Mouse (Mus musculus) gonadal fat pad, adult 2 months (tissue): ENCODE data around the gene Nmt1. TPM values are rescaled to one million over a fixed set of nuclear protein-coding genes. Genes with fewer than 3 reads are reported as not detected.

Experiments
- DNase-seq: peaks from one replicate; pipeline ENCODE4 v3.0.0-alpha.2; 2012; ENCODE audit warnings: low read depth
- polyA plus RNA-seq: library from polyadenylated mRNA; depleted of rRNA; stranded (reverse); fragments of >200 nt; gene quantifications from 2 replicates; pipeline ENCODE4 v1.2.3, GENCODE M21; 2012; rRNA removed

Nmt1 gene
- polyA plus RNA-seq: 43.3 and 60.0 TPM in 2 replicates

GRCm38 (mm10) chr11:103028176-103028891 is at the start of gene Nmt1, which contains the start of gene Dcakd:
Nmt1 (plus strand) TSS chr11:103028190.
Dcakd (minus strand) TSS chr11:103028333.
- DNase-seq: peak; percentile 98

GRCm38 (mm10) chr11:102981151-102981890 is 46.7 kb upstream of the Nmt1 start:
- no peak for DNase-seq

GRCm38 (mm10) chr11:102984086-102984485 is 43.9 kb upstream of the Nmt1 start:
- no peak for DNase-seq

- DNase-seq: no peak
These were observed 43.4 kb upstream of the Nmt1 start for GRCm38 (mm10) chr11:102984615-102985014.

GRCm38 (mm10) chr11:102985160-102985559 is 42.8 kb upstream of the Nmt1 start:
- no peak for DNase-seq

- DNase-seq: no peak
These were observed 38.3 kb upstream of the Nmt1 start for GRCm38 (mm10) chr11:102989641-102990151.

- DNase-seq: no peak
These were observed 37.8 kb upstream of the Nmt1 start for GRCm38 (mm10) chr11:102990152-102990663.

- DNase-seq: no peak
These were observed 36.3 kb upstream of the Nmt1 start for GRCm38 (mm10) chr11:102991681-102992080.

GRCm38 (mm10) chr11:102992940-102993339 is 35.0 kb upstream of the Nmt1 start:
- DNase-seq: no peak

GRCm38 (mm10) chr11:102993420-102994029 is 34.5 kb upstream of the Nmt1 start:
- no peak for DNase-seq

- DNase-seq: no peak
These were observed 33.0 kb upstream of the Nmt1 start for GRCm38 (mm10) chr11:102994952-102995351.

- DNase-seq: no peak
These were observed 31.6 kb upstream of the Nmt1 start for GRCm38 (mm10) chr11:102996385-102996784.

GRCm38 (mm10) chr11:102996991-102997770 is 30.8 kb upstream of the Nmt1 start:
- no peak for DNase-seq

- no peak for DNase-seq
These were observed 29.8 kb upstream of the Nmt1 start for GRCm38 (mm10) chr11:102998254-102998576.

- no peak for DNase-seq
These were observed 29.2 kb upstream of the Nmt1 start for GRCm38 (mm10) chr11:102998577-102999316.

- no peak for DNase-seq
These were observed 28.5 kb upstream of the Nmt1 start for GRCm38 (mm10) chr11:102999317-102999970.

- DNase-seq: no peak
These were observed 27.9 kb upstream of the Nmt1 start for GRCm38 (mm10) chr11:103000111-103000510.

GRCm38 (mm10) chr11:103001063-103001462 is 26.9 kb upstream of the Nmt1 start:
- DNase-seq: no peak

GRCm38 (mm10) chr11:103003210-103003609 is 24.8 kb upstream of the Nmt1 start:
- peak; percentile 84 for DNase-seq

GRCm38 (mm10) chr11:103004852-103005251 is 23.1 kb upstream of the Nmt1 start:
- no peak for DNase-seq
